Mouse (Mus musculus): ENCODE measurements at regions not wholly inside any gene's neighbourhood (a gene's known extent, or its start where the extent isn't known, plus 50 kb on each side); places are given as distances from the start of the nearest gene placed in this dataset.

DNA sequence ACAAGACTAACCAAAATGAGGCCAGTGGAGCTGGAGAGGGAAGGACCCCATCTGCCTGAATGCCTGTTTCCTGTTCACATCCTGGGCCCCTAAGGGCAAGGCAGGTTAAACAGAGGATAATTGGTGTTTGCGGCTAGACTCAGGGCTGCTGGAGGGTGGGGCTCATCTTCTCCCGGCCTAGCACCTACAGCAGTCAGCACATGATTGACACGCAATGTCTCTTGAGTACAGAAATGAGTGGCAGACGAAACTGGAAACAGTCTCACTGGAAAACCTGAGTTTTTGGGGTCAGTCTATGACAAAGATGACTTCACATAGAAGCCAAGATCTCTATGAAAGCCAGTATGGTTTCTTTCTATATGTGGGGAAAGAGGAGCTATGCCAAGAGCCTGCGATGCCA is 278.0 kb downstream of the Rngtt start:
- Histone ChIP-seq H3K27me3 (ENCODE audit: control insufficient read depth, insufficient read depth, low read length, poor library complexity, severe bottlenecking) (no peaks in the 10 kb centered on the region), H3K36me3 (ENCODE audit: control insufficient read depth, insufficient read depth, low read length, poor library complexity, severe bottlenecking) (no peaks in the 10 kb centered on the region), H3K9ac (ENCODE audit: low read depth, poor library complexity, severe bottlenecking) (no peak overlapping the region), H3K27ac (ENCODE audit: insufficient read depth, low read length) (no peak overlapping the region), H3K9me3 (replicated peaks; ENCODE audit: control insufficient read depth, insufficient read depth, low read length, poor library complexity, severe bottlenecking) (no peaks in the 10 kb centered on the region), H3K4me1 (ENCODE audit: control insufficient read depth, insufficient read depth, low read length) (peaks cover 6% of the 10 kb centered on the region), H3K4me3 (ENCODE audit: low read depth, low read length) (no peak overlapping the region)
- TF ChIP-seq EP300 (IDR thresholded peaks at IDR 0.05; ENCODE audit: insufficient read depth, low read depth, low read length) (no peak), POLR2A (IDR thresholded peaks at IDR 0.05; ENCODE audit: insufficient read depth, low read length) (no peak), CTCF (IDR thresholded peaks at IDR 0.05; ENCODE audit: low read depth, low read length) (no peak)

- H3K27me3 ChIP-seq (ENCODE audit: control insufficient read depth, insufficient read depth, low read length, poor library complexity, severe bottlenecking), result no peaks in the 10 kb centered on the region
- H3K9me3 ChIP-seq (replicated peaks; ENCODE audit: control insufficient read depth, insufficient read depth, low read length, poor library complexity, severe bottlenecking), result no peaks in the 10 kb centered on the region
- H3K9ac ChIP-seq (ENCODE audit: low read depth, poor library complexity, severe bottlenecking), result no peak overlapping the region
- H3K27ac ChIP-seq (ENCODE audit: insufficient read depth, low read length), result no peak overlapping the region
- H3K4me1 ChIP-seq (ENCODE audit: control insufficient read depth, insufficient read depth, low read length), result peaks cover 6% of the 10 kb centered on the region
- TF ChIP-seq POLR2A (IDR thresholded peaks at IDR 0.05; ENCODE audit: insufficient read depth, low read length) (no peak), EP300 (IDR thresholded peaks at IDR 0.05; ENCODE audit: insufficient read depth, low read depth, low read length) (no peak), CTCF (IDR thresholded peaks at IDR 0.05; ENCODE audit: low read depth, low read length) (no peak)
- no peaks in the 10 kb centered on the region for H3K36me3 ChIP-seq (ENCODE audit: control insufficient read depth, insufficient read depth, low read length, poor library complexity, severe bottlenecking)
- no peak overlapping the region for H3K4me3 ChIP-seq (ENCODE audit: low read depth, low read length)
Observed at GRCm38 (mm10) chr4:33589207-33589606, 279.1 kb downstream of the Rngtt start.

DNA sequence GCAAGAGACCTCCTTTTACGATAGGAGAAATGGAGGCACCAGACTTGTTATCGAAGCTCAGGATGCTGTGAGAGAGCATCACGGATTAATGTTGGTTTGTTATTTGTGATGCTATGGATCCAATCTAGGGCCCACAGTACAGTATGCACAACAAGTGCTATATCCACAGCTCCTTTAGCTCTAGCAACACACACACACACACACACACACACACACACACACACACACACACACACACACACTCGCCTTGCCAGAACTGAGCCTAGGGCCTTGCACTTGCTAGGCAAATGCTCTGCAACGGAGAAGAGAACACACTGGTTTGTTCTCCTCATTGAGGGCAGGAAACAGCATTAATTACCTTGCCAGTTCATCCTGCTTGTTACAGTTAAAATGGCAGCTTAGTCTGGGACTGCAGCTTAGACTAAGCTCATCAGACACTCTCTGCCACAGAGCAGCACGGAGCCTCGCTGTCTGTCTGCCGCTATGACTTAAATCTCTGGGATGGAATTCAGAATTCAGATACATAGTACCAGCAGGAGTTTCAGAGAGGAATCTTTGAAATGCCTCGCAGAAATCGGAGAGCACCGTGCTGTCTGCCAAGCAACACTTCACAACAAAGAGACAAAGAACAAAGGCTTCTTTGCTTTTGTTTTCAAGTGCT is 285.0 kb downstream of the Rngtt start:
- H3K36me3 ChIP-seq (ENCODE audit: control insufficient read depth, insufficient read depth, low read length, poor library complexity, severe bottlenecking), result no peaks in the 10 kb centered on the region
- H3K27me3 ChIP-seq (ENCODE audit: control insufficient read depth, insufficient read depth, low read length, poor library complexity, severe bottlenecking), result no peaks in the 10 kb centered on the region
- H3K9ac ChIP-seq (ENCODE audit: low read depth, poor library complexity, severe bottlenecking), result no peak overlapping the region
- no peak overlapping the region for H3K27ac ChIP-seq (ENCODE audit: insufficient read depth, low read length)
- TF ChIP-seq CTCF (IDR thresholded peaks at IDR 0.05; ENCODE audit: low read depth, low read length) (no peak), EP300 (IDR thresholded peaks at IDR 0.05; ENCODE audit: insufficient read depth, low read depth, low read length) (no peak)
- H3K9me3 ChIP-seq (replicated peaks; ENCODE audit: control insufficient read depth, insufficient read depth, low read length, poor library complexity, severe bottlenecking), result no peaks in the 10 kb centered on the region
- H3K4me1 ChIP-seq (ENCODE audit: control insufficient read depth, insufficient read depth, low read length), result no peaks in the 10 kb centered on the region
- no peak overlapping the region for H3K4me3 ChIP-seq (ENCODE audit: low read depth, low read length)

- no peak for TF ChIP-seq EP300 (IDR thresholded peaks at IDR 0.05; ENCODE audit: insufficient read depth, low read depth, low read length)
- no peak for TF ChIP-seq CTCF (IDR thresholded peaks at IDR 0.05; ENCODE audit: low read depth, low read length)
- TF ChIP-seq POLR2A (IDR thresholded peaks at IDR 0.05; ENCODE audit: insufficient read depth, low read length), result no peak
- Histone ChIP-seq H3K9me3 (replicated peaks; ENCODE audit: control insufficient read depth, insufficient read depth, low read length, poor library complexity, severe bottlenecking) (no peaks in the 10 kb centered on the region), H3K36me3 (ENCODE audit: control insufficient read depth, insufficient read depth, low read length, poor library complexity, severe bottlenecking) (no peaks in the 10 kb centered on the region), H3K4me1 (ENCODE audit: control insufficient read depth, insufficient read depth, low read length) (no peaks in the 10 kb centered on the region), H3K4me3 (ENCODE audit: low read depth, low read length) (no peak overlapping the region), H3K27ac (ENCODE audit: insufficient read depth, low read length) (no peak overlapping the region), H3K27me3 (ENCODE audit: control insufficient read depth, insufficient read depth, low read length, poor library complexity, severe bottlenecking) (no peaks in the 10 kb centered on the region), H3K9ac (ENCODE audit: low read depth, poor library complexity, severe bottlenecking) (no peak overlapping the region)
Observed at GRCm38 (mm10) chr4:33595763-33596162, 285.7 kb downstream of the Rngtt start.

DNA sequence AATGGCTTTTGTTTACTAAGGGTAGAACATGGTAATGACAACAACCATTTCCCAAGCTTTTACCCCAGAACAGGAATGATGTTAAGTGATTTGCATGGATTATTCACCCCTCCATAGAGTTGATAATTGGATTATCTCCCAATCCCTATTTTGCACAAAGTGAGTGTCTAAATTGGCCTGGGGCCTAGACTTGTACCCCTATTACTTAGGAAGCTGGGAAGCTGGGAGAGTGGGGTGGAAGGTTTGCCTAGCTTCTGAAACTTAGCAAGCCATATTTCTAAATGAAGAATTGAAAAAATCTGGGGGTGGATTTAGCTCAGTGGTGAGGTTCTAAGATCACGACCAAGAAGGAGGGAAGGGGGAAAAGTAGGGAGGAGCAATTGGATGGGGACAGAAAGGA is 289.9 kb downstream of the Rngtt start:
- TF ChIP-seq EP300 (IDR thresholded peaks at IDR 0.05; ENCODE audit: insufficient read depth, low read depth, low read length), result no peak
- TF ChIP-seq CTCF (IDR thresholded peaks at IDR 0.05; ENCODE audit: low read depth, low read length), result no peak
- no peak for TF ChIP-seq POLR2A (IDR thresholded peaks at IDR 0.05; ENCODE audit: insufficient read depth, low read length)
- Histone ChIP-seq H3K36me3 (ENCODE audit: control insufficient read depth, insufficient read depth, low read length, poor library complexity, severe bottlenecking) (no peaks in the 10 kb centered on the region), H3K9ac (ENCODE audit: low read depth, poor library complexity, severe bottlenecking) (no peak overlapping the region), H3K27me3 (ENCODE audit: control insufficient read depth, insufficient read depth, low read length, poor library complexity, severe bottlenecking) (no peaks in the 10 kb centered on the region), H3K27ac (ENCODE audit: insufficient read depth, low read length) (no peak overlapping the region), H3K9me3 (replicated peaks; ENCODE audit: control insufficient read depth, insufficient read depth, low read length, poor library complexity, severe bottlenecking) (no peaks in the 10 kb centered on the region), H3K4me3 (ENCODE audit: low read depth, low read length) (no peak overlapping the region), H3K4me1 (ENCODE audit: control insufficient read depth, insufficient read depth, low read length) (no peaks in the 10 kb centered on the region)

- H3K9ac ChIP-seq (ENCODE audit: low read depth, poor library complexity, severe bottlenecking), result no peak overlapping the region
- TF ChIP-seq POLR2A (IDR thresholded peaks at IDR 0.05; ENCODE audit: insufficient read depth, low read length) (no peak), EP300 (IDR thresholded peaks at IDR 0.05; ENCODE audit: insufficient read depth, low read depth, low read length) (no peak), CTCF (IDR thresholded peaks at IDR 0.05; ENCODE audit: low read depth, low read length) (no peak)
- no peak overlapping the region for H3K4me3 ChIP-seq (ENCODE audit: low read depth, low read length)
- H3K27me3 ChIP-seq (ENCODE audit: control insufficient read depth, insufficient read depth, low read length, poor library complexity, severe bottlenecking), result no peaks in the 10 kb centered on the region
- H3K36me3 ChIP-seq (ENCODE audit: control insufficient read depth, insufficient read depth, low read length, poor library complexity, severe bottlenecking), result no peaks in the 10 kb centered on the region
- no peaks in the 10 kb centered on the region for H3K4me1 ChIP-seq (ENCODE audit: control insufficient read depth, insufficient read depth, low read length)
- H3K9me3 ChIP-seq (replicated peaks; ENCODE audit: control insufficient read depth, insufficient read depth, low read length, poor library complexity, severe bottlenecking), result no peaks in the 10 kb centered on the region
- H3K27ac ChIP-seq (ENCODE audit: insufficient read depth, low read length), result no peak overlapping the region
Observed at GRCm38 (mm10) chr4:33600805-33601204, 290.7 kb downstream of the Rngtt start.
